Mouse (Mus musculus): ENCODE data around the gene Fgfbp3. TPM values are rescaled to one million over a fixed set of nuclear protein-coding genes. Genes with fewer than 3 reads are reported as not detected.

The Fgfbp3 gene
- polyA plus RNA-seq, 1 experiment from 2014 or later, result 3.1 TPM

DNA sequence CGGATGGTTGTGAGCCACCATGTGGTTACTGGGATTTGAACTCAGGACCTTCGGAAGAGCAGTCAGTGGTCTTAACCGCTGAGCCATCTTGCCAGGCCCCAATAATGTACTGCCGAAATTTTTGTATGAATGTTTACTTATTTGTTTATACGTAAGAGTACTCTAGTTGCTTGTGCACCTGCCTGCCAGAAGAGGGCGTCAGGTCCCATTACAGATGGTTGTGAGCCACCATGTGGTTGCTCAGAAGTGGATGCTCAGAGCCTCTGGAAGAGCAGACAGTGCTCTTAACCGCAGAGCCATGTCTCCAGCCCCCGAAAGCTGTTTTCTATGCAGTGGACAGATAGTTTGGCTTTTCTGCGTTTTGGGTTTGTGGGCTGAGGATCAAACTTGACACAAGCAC lies 21.6 kb downstream of the Fgfbp3 start:
- Histone ChIP-seq H3K4me3 (replicated peaks; ENCODE audit: low read length) (no peak overlapping the region), H3K27me3 (ENCODE audit: control insufficient read depth, insufficient read depth, low read length) (no peaks in the 10 kb centered on the region), H3K9me3 (replicated peaks; ENCODE audit: control insufficient read depth, low read length) (no peaks in the 10 kb centered on the region), H3K4me2 (ENCODE audit: low read depth, low read length) (no peak overlapping the region), H3K27ac (ENCODE audit: low read length) (no peak overlapping the region), H3K4me1 (ENCODE audit: control insufficient read depth, insufficient read depth, low read length) (no peaks in the 10 kb centered on the region), H3K9ac (ENCODE audit: low read length) (no peak overlapping the region), H3K36me3 (ENCODE audit: control insufficient read depth, insufficient read depth, low read length) (peaks cover under 1% of the 10 kb centered on the region; the same call in 1 of the 2 replicates)
- WGBS, result 48% methylated on average over 9 of the region's 9 CpGs
- no peak for ATAC-seq (ENCODE audit: insufficient read depth, low FRiP score)

GRCm38 (mm10) chr19:36896791-36897569 lies 22.4 kb downstream of the Fgfbp3 start:
- H3K4me2 ChIP-seq (ENCODE audit: low read depth, low read length), result no peak overlapping the region
- no peak overlapping the region for H3K4me3 ChIP-seq (replicated peaks; ENCODE audit: low read length)
- no peak overlapping the region for H3K9ac ChIP-seq (ENCODE audit: low read length)
- no peak for ATAC-seq (ENCODE audit: insufficient read depth, low FRiP score)
- H3K9me3 ChIP-seq (replicated peaks; ENCODE audit: control insufficient read depth, low read length), result no peaks in the 10 kb centered on the region
- no peaks in the 10 kb centered on the region for H3K4me1 ChIP-seq (ENCODE audit: control insufficient read depth, insufficient read depth, low read length)
- no peaks in the 10 kb centered on the region for H3K27me3 ChIP-seq (ENCODE audit: control insufficient read depth, insufficient read depth, low read length)
- peaks cover 5% of the 10 kb centered on the region; the same call in 1 of the 2 replicates for H3K36me3 ChIP-seq (ENCODE audit: control insufficient read depth, insufficient read depth, low read length)
- WGBS, result 27% methylated on average over 10 of the region's 10 CpGs
- no peak overlapping the region for H3K27ac ChIP-seq (ENCODE audit: low read length)

- H3K27me3 ChIP-seq (ENCODE audit: control insufficient read depth, insufficient read depth, low read length), result no peaks in the 10 kb centered on the region
- no peaks in the 10 kb centered on the region for H3K9me3 ChIP-seq (replicated peaks; ENCODE audit: control insufficient read depth, low read length)
- H3K4me2 ChIP-seq (ENCODE audit: low read depth, low read length), result no peak overlapping the region
- no peak overlapping the region for H3K27ac ChIP-seq (ENCODE audit: low read length)
- no peak overlapping the region for H3K9ac ChIP-seq (ENCODE audit: low read length)
- no peak overlapping the region for H3K4me3 ChIP-seq (replicated peaks; ENCODE audit: low read length)
- ATAC-seq (ENCODE audit: insufficient read depth, low FRiP score), result no peak
- WGBS, result 90% methylated on average over 3 of the region's 3 CpGs
- peaks cover 25% of the 10 kb centered on the region for H3K36me3 ChIP-seq (ENCODE audit: control insufficient read depth, insufficient read depth, low read length)
- H3K4me1 ChIP-seq (ENCODE audit: control insufficient read depth, insufficient read depth, low read length), result no peaks in the 10 kb centered on the region
Observed at GRCm38 (mm10) chr19:36891746-36892145, 27.7 kb downstream of the Fgfbp3 start.

GRCm38 (mm10) chr19:36887706-36888105 lies 31.7 kb downstream of the Fgfbp3 start:
- WGBS, result 84% methylated on average over 3 of the region's 3 CpGs
- ATAC-seq (ENCODE audit: insufficient read depth, low FRiP score), result no peak
- Histone ChIP-seq H3K9ac (ENCODE audit: low read length) (no peak overlapping the region), H3K36me3 (ENCODE audit: control insufficient read depth, insufficient read depth, low read length) (peaks cover 42% of the 10 kb centered on the region), H3K4me1 (ENCODE audit: control insufficient read depth, insufficient read depth, low read length) (no peaks in the 10 kb centered on the region), H3K9me3 (replicated peaks; ENCODE audit: control insufficient read depth, low read length) (no peaks in the 10 kb centered on the region), H3K4me2 (ENCODE audit: low read depth, low read length) (no peak overlapping the region), H3K27ac (ENCODE audit: low read length) (no peak overlapping the region), H3K4me3 (replicated peaks; ENCODE audit: low read length) (no peak overlapping the region), H3K27me3 (ENCODE audit: control insufficient read depth, insufficient read depth, low read length) (no peaks in the 10 kb centered on the region)

DNA sequence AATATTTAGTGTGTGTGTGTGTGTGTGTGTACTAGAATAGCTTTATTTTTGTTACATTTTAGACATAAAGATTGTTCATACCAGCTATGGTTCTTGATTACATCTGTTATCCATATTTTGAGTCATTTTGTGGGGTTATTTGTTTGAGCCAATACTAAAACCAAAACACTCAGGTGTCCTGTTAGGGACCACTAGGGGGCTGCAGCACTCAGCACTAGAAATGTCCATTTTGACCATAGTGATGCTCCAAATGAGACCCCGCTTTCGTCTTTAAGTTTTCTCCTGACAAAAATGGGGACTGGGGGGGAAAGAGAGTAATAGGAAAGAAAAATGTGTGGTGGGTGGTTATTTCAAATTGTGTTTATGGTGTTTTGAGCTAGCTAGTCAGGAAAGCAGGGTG lies 33.1 kb downstream of the Fgfbp3 start:
- Histone ChIP-seq H3K27ac (ENCODE audit: low read length) (no peak overlapping the region), H3K9ac (ENCODE audit: low read length) (no peak overlapping the region), H3K4me1 (ENCODE audit: control insufficient read depth, insufficient read depth, low read length) (no peaks in the 10 kb centered on the region), H3K36me3 (ENCODE audit: control insufficient read depth, insufficient read depth, low read length) (peaks cover 37% of the 10 kb centered on the region), H3K27me3 (ENCODE audit: control insufficient read depth, insufficient read depth, low read length) (no peaks in the 10 kb centered on the region), H3K4me3 (replicated peaks; ENCODE audit: low read length) (no peak overlapping the region), H3K9me3 (replicated peaks; ENCODE audit: control insufficient read depth, low read length) (no peaks in the 10 kb centered on the region), H3K4me2 (ENCODE audit: low read depth, low read length) (no peak overlapping the region)
- ATAC-seq (ENCODE audit: insufficient read depth, low FRiP score), result no peak
- 79% methylated on average over 2 of the region's 2 CpGs for WGBS

GRCm38 (mm10) chr19:36883119-36883518 lies 36.3 kb downstream of the Fgfbp3 start:
- ATAC-seq (ENCODE audit: insufficient read depth, low FRiP score), result no peak
- H3K4me3 ChIP-seq (replicated peaks; ENCODE audit: low read length), result no peak overlapping the region
- no peaks in the 10 kb centered on the region for H3K27me3 ChIP-seq (ENCODE audit: control insufficient read depth, insufficient read depth, low read length)
- no peaks in the 10 kb centered on the region for H3K9me3 ChIP-seq (replicated peaks; ENCODE audit: control insufficient read depth, low read length)
- 83% methylated on average over 6 of the region's 6 CpGs for WGBS
- peaks cover 38% of the 10 kb centered on the region for H3K36me3 ChIP-seq (ENCODE audit: control insufficient read depth, insufficient read depth, low read length)
- no peak overlapping the region for H3K9ac ChIP-seq (ENCODE audit: low read length)
- no peak overlapping the region for H3K27ac ChIP-seq (ENCODE audit: low read length)
- H3K4me1 ChIP-seq (ENCODE audit: control insufficient read depth, insufficient read depth, low read length), result no peaks in the 10 kb centered on the region
- no peak overlapping the region for H3K4me2 ChIP-seq (ENCODE audit: low read depth, low read length)

DNA sequence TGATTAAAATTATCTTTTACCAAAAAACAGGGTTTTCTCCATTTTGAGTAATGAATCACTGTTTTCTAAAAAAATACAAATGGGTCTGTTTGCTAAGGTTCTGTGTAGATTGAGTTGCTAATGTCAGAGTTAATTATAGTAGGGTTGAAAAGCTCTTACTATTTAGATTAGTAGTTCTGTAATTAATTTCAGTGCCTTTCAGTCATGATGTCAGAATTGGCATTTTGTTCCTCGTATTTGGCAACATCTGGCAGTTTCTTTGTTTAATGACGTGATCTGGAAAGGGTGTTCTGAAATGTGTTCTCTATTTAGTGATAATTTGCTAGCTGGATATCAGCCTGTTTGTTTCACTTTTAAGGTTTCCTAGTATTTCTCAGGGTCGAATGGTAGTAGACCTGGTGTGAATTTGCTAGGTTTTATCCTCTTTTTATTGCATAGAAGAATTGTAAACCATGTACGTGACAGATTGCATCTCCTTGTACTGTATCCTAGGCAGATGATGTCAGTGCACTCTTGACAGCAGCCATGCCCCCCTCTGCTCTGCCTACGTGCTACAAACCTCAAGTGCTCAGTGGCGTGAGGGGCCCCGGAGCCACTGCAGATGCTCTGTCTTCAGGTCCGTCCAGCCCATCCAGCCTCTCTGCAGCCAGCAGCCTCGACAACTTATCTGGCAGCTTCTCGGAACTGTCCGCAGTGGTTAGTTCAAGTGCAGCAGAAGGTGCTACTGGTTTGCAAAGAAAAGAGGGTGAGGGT lies 40.5 kb downstream of the Fgfbp3 start:
- H3K4me3 ChIP-seq (replicated peaks; ENCODE audit: low read length), result no peak overlapping the region
- no peaks in the 10 kb centered on the region for H3K27me3 ChIP-seq (ENCODE audit: control insufficient read depth, insufficient read depth, low read length)
- H3K4me2 ChIP-seq (ENCODE audit: low read depth, low read length), result no peak overlapping the region
- no peaks in the 10 kb centered on the region for H3K4me1 ChIP-seq (ENCODE audit: control insufficient read depth, insufficient read depth, low read length)
- H3K27ac ChIP-seq (ENCODE audit: low read length), result no peak overlapping the region
- 82% methylated on average over 11 of the region's 11 CpGs for WGBS
- H3K9ac ChIP-seq (ENCODE audit: low read length), result no peak overlapping the region
- no peak for ATAC-seq (ENCODE audit: insufficient read depth, low FRiP score)
- H3K36me3 ChIP-seq (ENCODE audit: control insufficient read depth, insufficient read depth, low read length), result peaks cover 23% of the 10 kb centered on the region
- no peaks in the 10 kb centered on the region for H3K9me3 ChIP-seq (replicated peaks; ENCODE audit: control insufficient read depth, low read length)

DNA sequence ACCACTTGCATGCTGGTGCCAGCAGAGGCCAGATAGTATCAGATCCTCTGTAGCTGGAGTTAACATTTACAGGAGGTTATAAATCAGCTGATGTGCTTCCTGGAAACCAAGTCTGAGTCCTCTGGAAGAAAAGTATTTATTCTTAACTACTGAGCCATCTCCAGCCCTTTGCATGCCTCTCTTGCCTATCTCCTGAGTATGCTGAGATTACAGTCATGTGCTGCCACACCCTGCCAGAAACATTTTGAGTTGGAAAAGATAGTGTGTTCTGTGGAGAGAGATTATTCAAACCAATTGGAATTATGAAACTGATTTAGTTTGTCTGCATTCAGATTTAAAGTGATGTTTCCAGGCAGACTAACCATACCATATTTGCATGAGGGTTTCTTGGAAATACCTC lies 42.1 kb downstream of the Fgfbp3 start:
- H3K27me3 ChIP-seq (ENCODE audit: control insufficient read depth, insufficient read depth, low read length), result no peaks in the 10 kb centered on the region
- no peak for ATAC-seq (ENCODE audit: insufficient read depth, low FRiP score)
- no peaks in the 10 kb centered on the region for H3K4me1 ChIP-seq (ENCODE audit: control insufficient read depth, insufficient read depth, low read length)
- no peak overlapping the region for H3K4me2 ChIP-seq (ENCODE audit: low read depth, low read length)
- H3K4me3 ChIP-seq (replicated peaks; ENCODE audit: low read length), result no peak overlapping the region
- H3K9ac ChIP-seq (ENCODE audit: low read length), result no peak overlapping the region
- H3K9me3 ChIP-seq (replicated peaks; ENCODE audit: control insufficient read depth, low read length), result no peaks in the 10 kb centered on the region
- H3K36me3 ChIP-seq (ENCODE audit: control insufficient read depth, insufficient read depth, low read length), result peaks cover 17% of the 10 kb centered on the region
- no peak overlapping the region for H3K27ac ChIP-seq (ENCODE audit: low read length)

GRCm38 (mm10) chr19:36874651-36875050 lies 44.8 kb downstream of the Fgfbp3 start:
- no peaks in the 10 kb centered on the region for H3K9me3 ChIP-seq (replicated peaks; ENCODE audit: control insufficient read depth, low read length)
- H3K4me3 ChIP-seq (replicated peaks; ENCODE audit: low read length), result no peak overlapping the region
- WGBS, result 77% methylated on average over 2 of the region's 2 CpGs
- no peak for ATAC-seq (ENCODE audit: insufficient read depth, low FRiP score)
- H3K4me1 ChIP-seq (ENCODE audit: control insufficient read depth, insufficient read depth, low read length), result no peaks in the 10 kb centered on the region
- peaks cover 13% of the 10 kb centered on the region; the same call in 1 of the 2 replicates for H3K36me3 ChIP-seq (ENCODE audit: control insufficient read depth, insufficient read depth, low read length)
- no peaks in the 10 kb centered on the region for H3K27me3 ChIP-seq (ENCODE audit: control insufficient read depth, insufficient read depth, low read length)
- H3K9ac ChIP-seq (ENCODE audit: low read length), result no peak overlapping the region
- H3K27ac ChIP-seq (ENCODE audit: low read length), result no peak overlapping the region
- no peak overlapping the region for H3K4me2 ChIP-seq (ENCODE audit: low read depth, low read length)
